Mouse (Mus musculus) megakaryocyte progenitor cell, adult 5-6 weeks (primary cell): ENCODE results near the gene Ros1. TPM values are rescaled to one million over a fixed set of nuclear protein-coding genes. Genes with fewer than 3 reads are reported as not detected.

Source experiments
- ATAC-seq: replicated peaks from 2 replicates; pipeline ENCODE4 v1.8.0; 2016; ENCODE audit warnings: mild to moderate bottlenecking, moderate TSS enrichment, inconsistent platforms; ENCODE audit not compliant: poor library complexity
- total RNA-seq, 2 experiments: library from RNA; stranded (forward) in 1 of 2; stranded (reverse) in 1 of 2; fragments of 157-497, 149-512 nt in 1 of 2; fragments of 200-1000 nt in 1 of 2; gene quantifications; 2 replicates each; pipeline versions ENCODE4 v1.2.3 to v1.2.4; 2015 to 2017

The Ros1 gene
- total RNA-seq (2015) (not detected in 2 replicates), total RNA-seq (2017) (not detected in 2 replicates)

GRCm38 (mm10) chr10:52194957-52195852 is at the start of gene Ros1:
Gene Ros1, minus strand, starts transcription at chr10:52195244.
- ATAC-seq, result no peak

- no peak for ATAC-seq
Observed at GRCm38 (mm10) chr10:52242680-52243323, 47.8 kb upstream of the Ros1 start.

DNA sequence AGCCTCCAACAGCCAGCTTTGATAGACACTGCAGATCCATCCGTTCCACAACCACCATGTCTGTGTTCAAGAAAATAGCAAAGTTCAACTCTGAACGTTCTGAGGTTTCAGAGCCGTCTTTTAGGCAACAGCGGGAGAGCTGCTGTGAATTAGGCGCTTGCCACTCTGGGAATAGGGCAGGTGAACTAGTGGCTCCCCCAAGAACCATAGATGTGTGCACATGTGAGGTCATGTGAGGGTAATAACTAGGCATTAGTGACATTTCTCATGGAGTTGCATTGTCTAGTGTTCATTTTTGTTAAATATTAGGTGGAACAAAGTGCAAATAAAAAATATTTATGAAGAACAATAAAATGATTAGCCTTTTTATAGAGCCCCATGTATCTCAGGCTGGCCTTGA is 47.0 kb upstream of the Ros1 start:
- ATAC-seq, result no peak

GRCm38 (mm10) chr10:52235461-52235860 is 40.4 kb upstream of the Ros1 start:
- no peak for ATAC-seq

DNA sequence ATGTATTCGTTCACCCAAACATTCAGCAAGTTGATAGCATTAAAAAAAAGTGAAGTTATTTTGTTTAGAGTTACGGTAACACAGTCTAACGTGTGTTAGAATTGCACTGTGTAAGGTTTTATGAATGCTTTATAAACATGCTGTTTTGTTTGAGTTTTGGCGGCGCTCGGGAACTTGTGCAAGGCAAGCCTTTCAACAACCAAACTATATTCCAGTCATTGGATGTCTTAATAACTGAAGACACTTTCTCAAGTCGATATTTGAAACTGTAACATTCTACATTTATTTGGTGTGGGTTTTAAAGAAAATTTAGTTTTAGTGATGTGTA is 39.6 kb upstream of the Ros1 start:
- no peak for ATAC-seq

DNA sequence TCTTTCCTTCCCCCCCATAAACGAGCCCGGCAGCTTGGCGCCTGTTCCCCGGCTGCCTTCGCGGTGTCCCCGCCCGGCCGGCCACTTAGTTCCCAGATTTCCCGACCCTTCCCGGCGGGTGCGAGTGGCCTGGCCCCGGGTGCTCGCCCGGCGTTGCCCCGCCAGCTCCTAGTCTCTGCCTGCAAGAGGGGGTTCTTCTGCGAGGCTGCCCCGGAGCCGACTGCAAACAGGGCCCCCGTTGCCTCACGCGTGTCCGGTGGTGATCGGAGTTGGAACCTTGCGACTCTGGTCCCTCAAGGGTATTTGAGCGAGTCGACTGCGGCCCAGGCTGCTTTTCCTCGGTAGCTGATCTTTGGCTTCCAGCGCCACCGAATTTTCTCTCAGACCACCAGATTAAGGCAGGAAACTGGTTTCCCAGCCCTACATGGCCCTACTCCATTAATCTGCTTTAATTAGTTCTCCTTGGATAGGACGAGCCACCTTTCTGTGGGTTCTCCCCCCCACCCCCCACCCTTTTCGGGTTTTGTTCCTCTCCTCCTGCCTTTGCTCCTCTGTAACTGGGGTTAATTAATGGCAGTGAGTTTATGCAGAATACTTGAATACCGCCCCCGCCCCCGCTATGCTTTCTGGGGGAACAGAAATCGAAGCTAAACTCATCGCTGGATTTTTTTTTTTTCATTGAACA is 39.1 kb upstream of the Ros1 start:
- ATAC-seq, result peak; percentile 21; the same call in 1 of the 2 replicates

DNA sequence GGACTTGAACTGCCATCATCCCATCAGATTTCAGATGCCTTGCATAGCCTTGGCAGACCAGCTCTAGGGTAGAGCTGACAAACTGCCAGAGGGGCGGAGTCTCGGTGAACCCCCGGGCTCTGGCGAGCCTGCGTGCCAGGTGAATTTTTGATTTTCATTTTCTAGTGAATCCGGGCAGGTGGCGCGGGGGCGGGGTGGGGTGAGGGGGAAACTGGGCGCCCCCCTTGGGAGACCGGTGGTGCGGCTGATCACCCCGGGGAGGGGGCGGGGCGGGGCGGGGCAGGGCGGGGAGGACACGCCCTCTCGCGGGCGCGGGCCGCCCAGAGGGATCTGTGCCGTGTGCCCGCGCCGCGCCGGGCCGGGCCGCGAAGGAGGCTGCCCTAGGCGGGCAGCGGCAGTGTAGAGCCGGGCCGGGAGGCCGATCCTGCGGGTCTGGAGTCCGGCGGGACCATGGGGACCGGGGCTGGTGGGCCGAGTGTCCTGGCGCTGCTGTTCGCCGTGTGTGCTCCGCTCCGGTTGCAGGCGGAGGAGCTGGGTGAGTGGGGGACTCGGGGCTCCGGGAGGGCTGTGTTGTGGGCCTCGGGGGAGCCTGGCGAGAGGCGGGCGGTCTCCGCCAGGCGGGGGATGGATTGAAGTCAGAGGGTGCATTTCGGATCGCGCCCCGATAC is 38.4 kb upstream of the Ros1 start, which contains the start of gene Dcbld1:
Gene Dcbld1 (plus strand): TSS at position 319 of the 668 bp plus-strand sequence.
- ATAC-seq, result peak; percentile 73

GRCm38 (mm10) chr10:52232196-52233176 is 37.4 kb upstream of the Ros1 start:
- ATAC-seq, result peak; percentile 68

DNA sequence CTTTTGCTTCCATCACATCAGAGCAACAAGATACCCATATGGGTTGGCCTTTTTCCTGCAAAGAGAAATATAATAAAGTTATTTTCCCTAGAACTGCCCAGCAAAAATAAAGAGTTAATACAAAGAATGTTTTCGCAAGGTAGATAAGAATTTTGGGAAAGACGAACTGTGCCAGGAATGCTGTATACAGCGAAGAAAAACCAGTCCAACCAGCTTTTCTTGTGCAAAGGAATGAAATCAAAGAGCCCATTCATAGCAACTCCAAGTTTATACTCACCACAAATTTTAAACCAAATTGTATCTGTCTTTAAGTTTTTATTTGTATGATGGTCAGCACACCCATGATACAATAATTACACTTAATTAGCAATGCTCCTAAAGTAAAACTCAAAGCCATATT is 24.6 kb upstream of the Ros1 start:
- ATAC-seq, result no peak

GRCm38 (mm10) chr10:52217564-52217934 is 22.5 kb upstream of the Ros1 start:
- ATAC-seq, result no peak

- ATAC-seq, result peak; percentile 81
Observed at GRCm38 (mm10) chr10:52216797-52217563, 21.9 kb upstream of the Ros1 start.

GRCm38 (mm10) chr10:52215267-52215818 is 20.3 kb upstream of the Ros1 start:
- no peak for ATAC-seq

- ATAC-seq, result no peak
Observed at GRCm38 (mm10) chr10:52204006-52204405, 9.0 kb upstream of the Ros1 start.

DNA sequence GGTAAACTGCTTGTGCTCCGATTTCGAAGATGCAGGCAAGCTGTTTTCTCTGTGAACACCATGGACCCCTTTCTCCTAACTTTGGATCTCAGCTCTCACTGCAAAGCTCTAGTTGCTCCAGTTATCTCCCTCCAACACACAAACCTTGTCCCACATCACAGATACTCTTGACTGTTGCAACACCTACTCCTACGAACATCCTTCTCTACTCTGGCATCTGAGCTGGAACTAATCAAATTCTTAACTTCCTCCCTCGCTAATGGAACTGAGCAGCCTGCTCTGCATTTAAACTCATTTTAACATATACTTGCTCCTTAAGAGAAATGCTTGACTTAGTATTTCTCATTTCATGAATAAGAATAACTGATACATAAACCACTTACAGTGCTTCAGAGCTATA is 9.1 kb downstream of the Ros1 start:
- ATAC-seq, result no peak

GRCm38 (mm10) chr10:52182878-52183277 is 12.2 kb downstream of the Ros1 start:
- ATAC-seq, result no peak

DNA sequence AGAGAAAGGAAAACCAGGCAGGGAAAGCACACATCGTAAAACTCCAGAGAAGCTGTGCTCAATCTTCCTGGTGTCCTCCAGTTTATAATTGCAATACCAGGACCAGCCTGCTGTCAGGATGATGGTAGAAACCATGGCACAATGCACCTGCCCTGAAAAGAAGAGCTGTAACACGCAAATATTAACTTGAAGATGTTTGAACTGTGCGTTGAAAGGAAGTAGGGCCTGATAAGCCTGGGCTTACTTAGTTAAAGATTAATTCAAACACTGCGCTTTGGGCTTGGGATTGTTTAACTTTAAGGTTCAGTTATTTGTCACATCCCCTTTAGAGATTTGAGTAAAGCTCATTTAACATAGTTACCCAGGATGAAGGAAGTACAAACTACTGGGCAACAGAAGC is 20.7 kb downstream of the Ros1 start:
- ATAC-seq, result no peak

GRCm38 (mm10) chr10:52170489-52170888 is 24.6 kb downstream of the Ros1 start:
- ATAC-seq, result no peak

GRCm38 (mm10) chr10:52169841-52170240 is 25.2 kb downstream of the Ros1 start:
- no peak for ATAC-seq

DNA sequence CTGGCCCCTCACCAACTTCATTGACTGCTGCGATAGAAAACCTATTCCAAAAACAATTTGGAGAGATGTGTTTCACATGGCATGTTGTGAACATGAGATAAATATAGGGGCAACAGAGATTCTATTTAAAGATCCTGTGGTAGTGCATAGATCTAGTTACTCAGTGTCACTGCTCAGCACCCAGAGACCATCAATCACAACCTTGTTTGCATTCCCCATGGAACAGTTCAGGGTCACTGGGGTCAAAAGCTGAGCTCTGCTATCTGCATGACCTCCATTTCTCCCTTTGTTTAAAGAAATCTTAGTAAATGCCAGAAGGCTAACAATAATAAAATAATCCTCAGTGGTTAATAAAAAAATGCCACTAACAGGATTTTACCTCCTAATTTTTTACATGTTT is 29.7 kb downstream of the Ros1 start:
- no peak for ATAC-seq
